Mouse (Mus musculus) lung, postnatal 25 days (tissue): ENCODE data around the gene Pde4dip.

Experiments used
- DNase-seq: peaks from one replicate; pipeline ENCODE4 v3.0.0; 2022; ENCODE audit warnings: low spot score

Gene Pde4dip

GRCm38 (mm10) chr3:97649022-97649421 is 239.5 kb downstream of the Pde4dip start:
- DNase-seq, result no peak

GRCm38 (mm10) chr3:97648518-97648917 is 240.0 kb downstream of the Pde4dip start:
- no peak for DNase-seq

- no peak for DNase-seq
Observed at GRCm38 (mm10) chr3:97642001-97642400, 246.5 kb downstream of the Pde4dip start.

- DNase-seq, result no peak
Observed at GRCm38 (mm10) chr3:97641396-97641795, 247.1 kb downstream of the Pde4dip start.
